Mouse (Mus musculus) MEL (cell line): Measurements from ENCODE around the gene Rnf115. TPM values are rescaled to one million over a fixed set of nuclear protein-coding genes. Genes with fewer than 3 reads are reported as not detected.
A peak's percentile ranks its signal among the peaks of the same experiment; 100 is the strongest.

Experiments
- DNase-seq: peaks from one replicate; pipeline ENCODE4 v3.0.0; 2011; ENCODE audit warnings: low read depth, low spot score
- H3K27ac ChIP-seq: 2 replicates; pipeline ENCODE4 v1.5.1; 2012; ENCODE audit warnings: low read depth, mild to moderate bottlenecking, control low read depth, low read length, moderate library complexity; ENCODE audit not compliant: control insufficient read depth
- H3K27me3 ChIP-seq, 2 experiments: fragments of 150-350 bp in 1 of 2; sonication (generic) in 1 of 2; 2 replicates each; pipeline ENCODE4 v1.6.1; 2012; ENCODE audit warnings: low read length in 2 of 2, mild to moderate bottlenecking in 2 of 2, improper control_type of control experiment in 1 of 2, moderate library complexity in 1 of 2; ENCODE audit not compliant: insufficient read depth in 2 of 2, control insufficient read depth in 1 of 2
- H3K36me3 ChIP-seq, 2 experiments: 2 replicates each; pipeline ENCODE4 v1.6.1; 2012 to 2014; ENCODE audit warnings: low read length in 2 of 2, improper control_type of control experiment in 1 of 2, inconsistent platforms in 1 of 2, mild to moderate bottlenecking in 1 of 2; ENCODE audit not compliant: insufficient read depth in 2 of 2, control insufficient read depth in 1 of 2
- H3K4me1 ChIP-seq, 2 experiments: fragments of 150-350 bp in 1 of 2; sonication (generic) in 1 of 2; 2 replicates each; pipeline ENCODE4 v1.6.1; 2012; ENCODE audit warnings: low read length in 2 of 2, improper control_type of control experiment in 1 of 2, mild to moderate bottlenecking in 1 of 2; ENCODE audit not compliant: insufficient read depth in 2 of 2, control insufficient read depth in 1 of 2
- H3K4me3 ChIP-seq, 2 experiments: fragments of 150-350 bp in 1 of 2; sonication (generic) in 1 of 2; 2 replicates each; pipeline ENCODE4 v1.5.1; 2012; ENCODE audit warnings: low read depth in 2 of 2, low read length in 2 of 2, mild to moderate bottlenecking in 2 of 2, moderate library complexity in 2 of 2, control low read depth in 1 of 2, improper control_type of control experiment in 1 of 2; ENCODE audit not compliant: control insufficient read depth in 1 of 2, insufficient read depth in 1 of 2
- H3K79me2 ChIP-seq: 2 replicates; pipeline ENCODE4 v1.6.1; 2012; ENCODE audit warnings: mild to moderate bottlenecking, low read length, moderate library complexity; ENCODE audit not compliant: control insufficient read depth, poor library complexity, insufficient read depth
- H3K9ac ChIP-seq: 2 replicates; pipeline ENCODE4 v1.6.1; 2012; ENCODE audit warnings: low read depth, mild to moderate bottlenecking, control low read depth, low read length, moderate library complexity; ENCODE audit not compliant: control insufficient read depth, poor library complexity, severe bottlenecking
- H3K9me3 ChIP-seq: fragments of 150-350 bp; sonication (generic); replicated peaks from 2 replicates; pipeline ENCODE4 v1.6.1; 2012; ENCODE audit warnings: mild to moderate bottlenecking, low read length, improper control_type of control experiment, moderate library complexity; ENCODE audit not compliant: insufficient read depth
- BHLHE40 ChIP-seq: IDR thresholded peaks from 2 replicates; pipeline ENCODE4 v1.6.1; 2012; ENCODE audit warnings: low read depth, mild to moderate bottlenecking, inconsistent platforms, low read length, improper control_type of control experiment, borderline replicate concordance
- CHD2 ChIP-seq: IDR thresholded peaks from 2 replicates; pipeline ENCODE4 v1.6.1; 2011; ENCODE audit warnings: low read length, improper control_type of control experiment
- CTCF ChIP-seq, 3 experiments: IDR thresholded peaks in 2 of 3; conservative IDR thresholded peaks in 1 of 3; 2 replicates each; pipeline ENCODE4 v1.5.1; 2011 to 2012; ENCODE audit warnings: low read length in 3 of 3, low read depth in 2 of 3, mild to moderate bottlenecking in 2 of 3, improper control_type of control experiment in 1 of 3, inconsistent platforms in 1 of 3, mixed read lengths in 1 of 3, moderate library complexity in 1 of 3; ENCODE audit not compliant: control insufficient read depth in 1 of 3, insufficient read depth in 1 of 3, poor library complexity in 1 of 3, severe bottlenecking in 1 of 3
- E2F4 ChIP-seq: IDR thresholded peaks from 2 replicates; pipeline ENCODE4 v1.6.1; 2011; ENCODE audit warnings: low read depth, low read length, improper control_type of control experiment, borderline replicate concordance
- ELF1 ChIP-seq: IDR thresholded peaks from 2 replicates; pipeline ENCODE4 v1.6.1; 2014; ENCODE audit warnings: low read depth, mild to moderate bottlenecking, inconsistent platforms, low read length, improper control_type of control experiment, moderate library complexity
- EP300 ChIP-seq, 2 experiments: IDR thresholded peaks; 2 replicates each; pipeline ENCODE4 v1.6.1; 2011; ENCODE audit warnings: improper control_type of control experiment in 2 of 2, low read length in 2 of 2, low read depth in 1 of 2, mild to moderate bottlenecking in 1 of 2
- ETS1 ChIP-seq: IDR thresholded peaks from 2 replicates; pipeline ENCODE4 v1.6.1; 2012; ENCODE audit warnings: low read depth, mild to moderate bottlenecking, inconsistent platforms, low read length, improper control_type of control experiment, moderate library complexity
- GABPA ChIP-seq: IDR thresholded peaks from 2 replicates; pipeline ENCODE4 v1.6.1; 2012; ENCODE audit warnings: low read depth, mild to moderate bottlenecking, inconsistent platforms, low read length, improper control_type of control experiment, moderate library complexity
- HCFC1 ChIP-seq: IDR thresholded peaks from 2 replicates; pipeline ENCODE4 v1.6.1; 2012; ENCODE audit warnings: low read depth, mild to moderate bottlenecking, inconsistent platforms, low read length, improper control_type of control experiment, moderate library complexity
- KAT2A ChIP-seq: conservative IDR thresholded peaks from 2 replicates; pipeline ENCODE4 v1.6.1; 2012; ENCODE audit warnings: low read depth, low read length, improper control_type of control experiment, inconsistent platforms
- MAX ChIP-seq: IDR thresholded peaks from 2 replicates; pipeline ENCODE4 v1.6.1; 2011; ENCODE audit warnings: low read length, improper control_type of control experiment
- MAZ ChIP-seq: IDR thresholded peaks from 2 replicates; pipeline ENCODE4 v1.6.1; 2012; ENCODE audit warnings: low read depth, mild to moderate bottlenecking, inconsistent platforms, low read length, improper control_type of control experiment
- MEF2A ChIP-seq: IDR thresholded peaks from 2 replicates; pipeline ENCODE4 v1.6.1; 2014; ENCODE audit warnings: low read depth, mild to moderate bottlenecking, inconsistent platforms, low read length, improper control_type of control experiment; ENCODE audit not compliant: poor library complexity, insufficient replicate concordance, severe bottlenecking; ENCODE audit errors: extremely low read depth
- MXI1 ChIP-seq: IDR thresholded peaks from 2 replicates; pipeline ENCODE4 v1.6.1; 2011; ENCODE audit warnings: mild to moderate bottlenecking, low read depth, low read length, improper control_type of control experiment
- MYB ChIP-seq: IDR thresholded peaks from 2 replicates; pipeline ENCODE4 v1.6.1; 2011; ENCODE audit warnings: mild to moderate bottlenecking, low read depth, low read length, improper control_type of control experiment
- MYC ChIP-seq: IDR thresholded peaks from 2 replicates; pipeline ENCODE4 v1.6.1; 2011; ENCODE audit warnings: low read depth, mild to moderate bottlenecking, low read length, improper control_type of control experiment, moderate library complexity
- NELFE ChIP-seq: IDR thresholded peaks from 2 replicates; pipeline ENCODE4 v1.6.1; 2011; ENCODE audit warnings: low read depth, low read length, improper control_type of control experiment
- NRF1 ChIP-seq: IDR thresholded peaks from 2 replicates; pipeline ENCODE4 v1.6.1; 2014; ENCODE audit warnings: low read depth, mild to moderate bottlenecking, inconsistent platforms, low read length, improper control_type of control experiment, moderate library complexity; ENCODE audit not compliant: poor library complexity, insufficient read depth, severe bottlenecking
- POLR2AphosphoS2 ChIP-seq: IDR thresholded peaks from 2 replicates; pipeline ENCODE4 v1.6.1; 2011; ENCODE audit warnings: low read length, improper control_type of control experiment
- POLR2AphosphoS5 ChIP-seq: IDR thresholded peaks from 2 replicates; pipeline ENCODE4 v1.6.1; 2012; ENCODE audit warnings: low read depth, borderline replicate concordance, mild to moderate bottlenecking, inconsistent platforms, low read length, moderate library complexity, mixed read lengths
- RAD21 ChIP-seq: IDR thresholded peaks from 2 replicates; pipeline ENCODE4 v1.6.1; 2011; ENCODE audit warnings: mild to moderate bottlenecking, low read depth, low read length, improper control_type of control experiment
- RCOR1 ChIP-seq: IDR thresholded peaks from 2 replicates; pipeline ENCODE4 v1.6.1; 2012; ENCODE audit warnings: low read depth, mild to moderate bottlenecking, inconsistent platforms, low read length, improper control_type of control experiment
- SIN3A ChIP-seq: IDR thresholded peaks from 2 replicates; pipeline ENCODE4 v1.6.1; 2012; ENCODE audit warnings: low read length, improper control_type of control experiment, inconsistent platforms
- SMC3 ChIP-seq: IDR thresholded peaks from 2 replicates; pipeline ENCODE4 v1.6.1; 2011; ENCODE audit warnings: low read depth, low read length, improper control_type of control experiment
- TBP ChIP-seq: IDR thresholded peaks from 2 replicates; pipeline ENCODE4 v1.8.0; 2011; ENCODE audit warnings: low read depth, low read length, improper control_type of control experiment
- UBTF ChIP-seq: IDR thresholded peaks from 2 replicates; pipeline ENCODE4 v1.6.1; 2012; ENCODE audit warnings: low read depth, mild to moderate bottlenecking, inconsistent platforms, low read length, improper control_type of control experiment, moderate library complexity, borderline replicate concordance; ENCODE audit not compliant: insufficient read depth
- USF1 ChIP-seq: IDR thresholded peaks from 2 replicates; pipeline ENCODE4 v1.6.1; 2014; ENCODE audit warnings: low read depth, mild to moderate bottlenecking, inconsistent platforms, low read length, improper control_type of control experiment, moderate library complexity
- USF2 ChIP-seq, 2 experiments: IDR thresholded peaks; 2 replicates each; pipeline ENCODE4 v1.6.1; 2011 to 2012; ENCODE audit warnings: improper control_type of control experiment in 2 of 2, low read length in 2 of 2, borderline replicate concordance in 1 of 2, inconsistent platforms in 1 of 2, low read depth in 1 of 2, mild to moderate bottlenecking in 1 of 2; ENCODE audit not compliant: insufficient read depth in 1 of 2
- ZC3H11A ChIP-seq: IDR thresholded peaks from 2 replicates; pipeline ENCODE4 v1.6.1; 2012; ENCODE audit warnings: low read depth, mild to moderate bottlenecking, inconsistent platforms, low read length, improper control_type of control experiment
- ZKSCAN1 ChIP-seq: IDR thresholded peaks from 2 replicates; pipeline ENCODE4 v1.6.1; 2012; ENCODE audit warnings: low read depth, mild to moderate bottlenecking, inconsistent platforms, low read length, improper control_type of control experiment, moderate library complexity
- ZMIZ1 ChIP-seq: IDR thresholded peaks from 2 replicates; pipeline ENCODE4 v1.6.1; 2012; ENCODE audit warnings: low read depth, mild to moderate bottlenecking, inconsistent platforms, low read length, improper control_type of control experiment, moderate library complexity
- ZNF384 ChIP-seq: IDR thresholded peaks from 2 replicates; pipeline ENCODE4 v1.6.1; 2012; ENCODE audit warnings: low read depth, mild to moderate bottlenecking, inconsistent platforms, low read length, improper control_type of control experiment
- polyA plus RNA-seq, 2 experiments: library from polyadenylated mRNA; stranded (reverse) in 1 of 2; unstranded in 1 of 2; fragments of >175 nt in 1 of 2; fragments of >200 nt in 1 of 2; gene quantifications; 2 replicates each; pipeline versions ENCODE4 v1.2.1 to v1.2.4; 2012; ENCODE audit warnings: low replicate concordance in 2 of 2, low read depth in 1 of 2; ENCODE audit not compliant: insufficient read length in 2 of 2, insufficient read depth in 1 of 2, missing spikeins in 1 of 2
- total RNA-seq: library from RNA; depleted of rRNA; stranded (reverse); fragments of 300-350 nt; gene quantifications from 2 replicates; pipeline ENCODE4 v1.2.3, GENCODE M21; 2012

Rnf115 gene
- total and polyA plus RNA-seq, 3 experiments = 43.2 to 71.8 (median 66.1) TPM

GRCm38 (mm10) chr3:96690298-96690697, 37.2 kb upstream of the Rnf115 start:
- H3K4me1 ChIP-seq = peaks cover 13 to 17% of the 10 kb centered on the region in 2 experiments
- peak; percentile 58 for DNase-seq
- H3K36me3 ChIP-seq = peaks cover 0 to 13% of the 10 kb centered on the region in 2 experiments; a peak in 2 of 4 replicates
- H3K9me3 ChIP-seq = no peaks in the 10 kb centered on the region
- no peak for TF ChIP-seq MAX
- no peak for TF ChIP-seq E2F4
- 0 out of 2 replicates have a peak, but pooled peaks have one; percentile 41 for TF ChIP-seq MYC
- no peak for TF ChIP-seq POLR2AphosphoS5
- TF ChIP-seq MYB = no peak
- TF ChIP-seq ZMIZ1 = no peak
- TF ChIP-seq EP300 (IDR thresholded peaks at IDR 0.05; ENCODE audit: low read depth in 1 of 2, low read length in 2 of 2) = no peak
- TF ChIP-seq ZC3H11A = 0 out of 2 replicates have a peak, but pooled peaks have one; percentile 8
- no peak for TF ChIP-seq RCOR1
- no peak for TF ChIP-seq ZNF384
- no peak for TF ChIP-seq NELFE
- TF ChIP-seq ZKSCAN1 = no peak
- TF ChIP-seq KAT2A = no peak
- TF ChIP-seq CTCF (IDR thresholded peaks at IDR 0.05 in 2 of 3, conservative IDR thresholded peaks at IDR 0.05 in 1 of 3; ENCODE audit: control insufficient read depth in 1 of 3, insufficient read depth in 1 of 3, low read depth in 2 of 3, low read length in 3 of 3, poor library complexity in 1 of 3, severe bottlenecking in 1 of 3) = peak; percentile 27 to 63 (median 44); a peak in 5 of 6 replicates
- TF ChIP-seq ETS1 = no peak
- TF ChIP-seq GABPA = no peak
- no peak for TF ChIP-seq TBP
- no peak for TF ChIP-seq NRF1
- TF ChIP-seq UBTF = no peak
- TF ChIP-seq USF1 = no peak
- TF ChIP-seq POLR2AphosphoS2 = no peak
- no peak for TF ChIP-seq ELF1
- no peak for TF ChIP-seq HCFC1
- no peak for TF ChIP-seq BHLHE40
- 0 out of 2 replicates have a peak, but pooled peaks have one; percentile 33 for TF ChIP-seq MXI1
- 0 out of 2 replicates have a peak, but pooled peaks have one; percentile 28 for TF ChIP-seq MAZ
- peak; percentile 49 for TF ChIP-seq SMC3
- no peak for TF ChIP-seq CHD2
- TF ChIP-seq RAD21 = peak; percentile 25
- TF ChIP-seq USF2 (IDR thresholded peaks at IDR 0.05; ENCODE audit: borderline replicate concordance in 1 of 2, insufficient read depth in 1 of 2, low read depth in 1 of 2, low read length in 2 of 2) = no peak
- TF ChIP-seq MEF2A = no peak
- TF ChIP-seq SIN3A = 0 out of 2 replicates have a peak, but pooled peaks have one; percentile 30
- H3K9ac ChIP-seq = no peak overlapping the region
- no peak overlapping the region for H3K27ac ChIP-seq
- H3K4me3 ChIP-seq = no peak overlapping the region
- no peaks in the 10 kb centered on the region for H3K27me3 ChIP-seq
- H3K79me2 ChIP-seq = no peaks in the 10 kb centered on the region
